Comparison of ENCODE assay signal across 19 mouse cellular contexts in the genomic region with DNA sequence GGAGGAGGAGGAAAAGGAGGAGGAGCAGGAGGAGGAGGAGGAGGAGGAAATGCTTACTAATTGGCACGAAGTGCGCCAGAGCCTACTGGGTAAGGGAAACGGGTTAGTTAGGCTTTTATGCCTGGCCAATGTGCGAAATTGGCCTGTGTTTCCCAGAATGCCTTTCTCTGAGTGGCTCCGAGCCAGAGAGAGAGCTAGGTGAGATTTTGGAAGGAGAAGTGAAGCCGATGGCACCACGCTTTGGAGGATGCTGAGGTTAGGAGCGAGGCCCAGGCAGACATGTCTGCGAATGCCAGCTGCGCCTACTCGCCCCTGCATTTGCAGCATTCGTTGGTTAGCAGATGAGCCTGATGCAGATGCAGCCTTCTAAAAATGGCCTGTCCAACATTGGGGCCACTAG. TPM values are rescaled to one million over a fixed set of nuclear protein-coding genes. Genes with fewer than 3 reads are reported as not detected.
A peak's percentile ranks its signal among the peaks of the same experiment; 100 is the strongest.
DNase-seq lines count a peak whose midpoint lies in the region; ATAC-seq and TF ChIP-seq lines count a peak whose summit lies in the region.
"Had no signal": no experiment of that assay in that cellular context is flagged by ENCODE, and none has a peak within 500 bp of the region (broad histone marks: within the 10 kb centered on the region; RNA-seq: fewer than 3 reads in every experiment).

No protein-coding gene starts in this region.

- H3K27me3 ChIP-seq in forebrain, embryonic 14.5 days (replicated peaks; ENCODE audit: control insufficient read depth, insufficient read depth, low read length), result no peaks in the 10 kb centered on the region
- H3K27me3 ChIP-seq in forebrain, postnatal 0 days (ENCODE audit: insufficient read depth, low read length), result no peaks in the 10 kb centered on the region
- no peaks in the 10 kb centered on the region for H3K27me3 ChIP-seq in midbrain, postnatal 0 days (ENCODE audit: insufficient read depth, low read length)
- no peaks in the 10 kb centered on the region for H3K27me3 ChIP-seq in midbrain, embryonic 10.5 days (ENCODE audit: low read depth, poor library complexity, severe bottlenecking)
- H3K27me3 ChIP-seq: forebrain, embryonic 12.5 days; liver, embryonic 13.5 days; midbrain, embryonic 15.5 days had no signal

- no peak overlapping the region for H3K4me3 ChIP-seq in forebrain, embryonic 14.5 days (ENCODE audit: low read depth, low read length)
- H3K4me3 ChIP-seq in forebrain, postnatal 0 days (ENCODE audit: low read depth, low read length), result no peak overlapping the region
- H3K4me3 ChIP-seq in midbrain, postnatal 0 days (ENCODE audit: low read depth, low read length), result no peak overlapping the region
- no peak overlapping the region for H3K4me3 ChIP-seq in midbrain, embryonic 10.5 days
- H3K4me3 ChIP-seq: forebrain, embryonic 12.5 days; liver, embryonic 13.5 days; midbrain, embryonic 15.5 days had no signal

- no peak overlapping the region for H3K27ac ChIP-seq in forebrain, embryonic 14.5 days (ENCODE audit: low read depth, low read length)
- H3K27ac ChIP-seq in forebrain, postnatal 0 days (ENCODE audit: low read depth, low read length), result no peak overlapping the region
- no peak overlapping the region for H3K27ac ChIP-seq in midbrain, postnatal 0 days (ENCODE audit: low read depth, low read length)
- H3K27ac ChIP-seq in midbrain, embryonic 10.5 days (replicated peaks), result no peak overlapping the region
- H3K27ac ChIP-seq: forebrain, embryonic 12.5 days; liver, embryonic 13.5 days; midbrain, embryonic 15.5 days had no signal

- H3K9ac ChIP-seq in forebrain, embryonic 14.5 days (ENCODE audit: low read length), result no peak overlapping the region
- H3K9ac ChIP-seq in forebrain, postnatal 0 days, result no peak overlapping the region
- H3K9ac ChIP-seq in midbrain, postnatal 0 days (replicated peaks; ENCODE audit: low read length, poor library complexity, severe bottlenecking), result no peak overlapping the region
- H3K9ac ChIP-seq: forebrain, embryonic 12.5 days; liver, embryonic 13.5 days; midbrain, embryonic 15.5 days had no signal

- H3K4me1 ChIP-seq in forebrain, embryonic 14.5 days (ENCODE audit: control insufficient read depth, insufficient read depth, low read length), result no peaks in the 10 kb centered on the region
- no peaks in the 10 kb centered on the region for H3K4me1 ChIP-seq in forebrain, postnatal 0 days (ENCODE audit: insufficient read depth)
- no peaks in the 10 kb centered on the region for H3K4me1 ChIP-seq in midbrain, postnatal 0 days (ENCODE audit: insufficient read depth, low read length)
- no peaks in the 10 kb centered on the region for H3K4me1 ChIP-seq in midbrain, embryonic 10.5 days
- H3K4me1 ChIP-seq: forebrain, embryonic 12.5 days; liver, embryonic 13.5 days; midbrain, embryonic 15.5 days had no signal

- no peak for TF ChIP-seq CTCF in forebrain, postnatal 0 days (IDR thresholded peaks at IDR 0.05; ENCODE audit: low read depth)
- TF ChIP-seq CTCF in midbrain, postnatal 0 days (IDR thresholded peaks at IDR 0.05), result no peak

- H3K4me2 ChIP-seq in forebrain, embryonic 14.5 days (ENCODE audit: low read length), result no peak overlapping the region
- H3K4me2 ChIP-seq in forebrain, postnatal 0 days (ENCODE audit: low read depth), result no peak overlapping the region
- no peak overlapping the region for H3K4me2 ChIP-seq in midbrain, postnatal 0 days (ENCODE audit: low read depth, low read length, poor library complexity, severe bottlenecking)
- H3K4me2 ChIP-seq: forebrain, embryonic 12.5 days; liver, embryonic 13.5 days; midbrain, embryonic 15.5 days had no signal

- H3K36me3 ChIP-seq in forebrain, embryonic 14.5 days (ENCODE audit: control insufficient read depth, insufficient read depth, low read length), result no peaks in the 10 kb centered on the region
- H3K36me3 ChIP-seq in forebrain, postnatal 0 days (ENCODE audit: insufficient read depth), result no peaks in the 10 kb centered on the region
- no peaks in the 10 kb centered on the region for H3K36me3 ChIP-seq in midbrain, postnatal 0 days (ENCODE audit: insufficient read depth, low read length)
- H3K36me3 ChIP-seq in midbrain, embryonic 10.5 days, result no peaks in the 10 kb centered on the region
- H3K36me3 ChIP-seq: forebrain, embryonic 12.5 days; liver, embryonic 13.5 days; midbrain, embryonic 15.5 days had no signal

- H3K9me3 ChIP-seq in forebrain, embryonic 14.5 days (replicated peaks; ENCODE audit: control insufficient read depth, low read length), result no peaks in the 10 kb centered on the region
- H3K9me3 ChIP-seq in forebrain, postnatal 0 days (ENCODE audit: low read length), result no peaks in the 10 kb centered on the region
- H3K9me3 ChIP-seq in midbrain, postnatal 0 days (ENCODE audit: low read length), result no peaks in the 10 kb centered on the region
- no peaks in the 10 kb centered on the region for H3K9me3 ChIP-seq in midbrain, embryonic 10.5 days (replicated peaks)
- H3K9me3 ChIP-seq: forebrain, embryonic 12.5 days; liver, embryonic 13.5 days; midbrain, embryonic 15.5 days had no signal

- WGBS in forebrain, embryonic 14.5 days, result 64% methylated on average over 12 of the region's 12 CpGs
- 70% methylated on average over 12 of the region's 12 CpGs for WGBS in forebrain, postnatal 0 days
- 78% methylated on average over 12 of the region's 12 CpGs for WGBS in midbrain, postnatal 0 days
- WGBS in midbrain, embryonic 10.5 days, result 93% methylated on average over 12 of the region's 12 CpGs

- ATAC-seq in forebrain, embryonic 14.5 days, result peak; percentile 23; the same call in 1 of the 2 replicates
- no peak for ATAC-seq in forebrain, postnatal 0 days
- ATAC-seq in midbrain, postnatal 0 days (ENCODE audit: low FRiP score), result no peak
- ATAC-seq: midbrain, embryonic 15.5 days had no signal

- peak; percentile 58 for DNase-seq in forebrain, embryonic 14.5 days (ENCODE audit: low spot score)
- DNase-seq in forebrain, postnatal 0 days, result no peak
- peak; percentile 45 for DNase-seq in midbrain, postnatal 0 days (ENCODE audit: low spot score)
- DNase-seq in midbrain, embryonic 10.5 days (ENCODE audit: low spot score), result no peak
- DNase-seq in layer of hippocampus, postnatal 14 days (ENCODE audit: low spot score in 2 of 2), result peak; percentile 33 to 56
- peak; percentile 36 to 43 for DNase-seq in right cerebral cortex, postnatal 36 days (ENCODE audit: low spot score in 2 of 2)
- no peak for DNase-seq in kidney, postnatal 25 days
- DNase-seq in lung, adult 18-20 months, result no peak
- DNase-seq: B cell, adult 2 months; heart, postnatal 14 days; kidney, postnatal 4 days; liver, embryonic 13.5 days; lung, postnatal 36 days; spleen, adult 18-20 months had no signal

RNA-seq across cellular contexts. Expression of a gene that starts 18.2 kb away (rescaled TPM):
- 0.41 TPM in 1 of 2 replicates, not detected in the other for polyA plus RNA-seq in forebrain, embryonic 14.5 days (2014; fragmentation: Nextera tagmentation; extraction: Ambion mirVana)
- 0.19 TPM in 1 of 2 replicates, not detected in the other for total RNA-seq in forebrain, postnatal 0 days (2014; rRNA removed)
- polyA plus RNA-seq in forebrain, postnatal 0 days (2015; fragmentation: Nextera tagmentation; extraction: Ambion mirVana), result 0.10 and 0.27 TPM in 2 replicates
- 0.11 TPM in 1 of 2 replicates, not detected in the other for total RNA-seq in midbrain, postnatal 0 days (2014; rRNA removed)
- polyA plus RNA-seq in midbrain, postnatal 0 days (2015; fragmentation: Nextera tagmentation; extraction: Ambion mirVana), result 0.05 TPM in 1 of 2 replicates, not detected in the other
- polyA plus RNA-seq in midbrain, embryonic 10.5 days (2016; fragmentation: Nextera tagmentation; extraction: Ambion mirVana), result 0.40 and 1.00 TPM in 2 replicates
- total RNA-seq in layer of hippocampus, postnatal 14 days (2021), result under 1 TPM; 0.14 to 0.30 TPM
- total RNA-seq: MEL had no signal
- polyA plus RNA-seq: neural tube, embryonic 14.5 days had no signal

RNA-seq across cellular contexts. Expression of a gene that starts 56.3 kb away (rescaled TPM):
- not detected in 2 replicates for polyA plus RNA-seq in forebrain, embryonic 14.5 days (2014; fragmentation: Nextera tagmentation; extraction: Ambion mirVana)
- not detected in 2 replicates for total RNA-seq in forebrain, postnatal 0 days (2014; rRNA removed)
- not detected in 2 replicates for polyA plus RNA-seq in forebrain, postnatal 0 days (2015; fragmentation: Nextera tagmentation; extraction: Ambion mirVana)
- total RNA-seq in midbrain, postnatal 0 days (2014; rRNA removed), result not detected in 2 replicates
- not detected in 2 replicates for polyA plus RNA-seq in midbrain, postnatal 0 days (2015; fragmentation: Nextera tagmentation; extraction: Ambion mirVana)
- not detected in 2 replicates for polyA plus RNA-seq in midbrain, embryonic 10.5 days (2016; fragmentation: Nextera tagmentation; extraction: Ambion mirVana)
- total RNA-seq in layer of hippocampus, postnatal 14 days (2021), result not detected
- total RNA-seq: granulocyte monocyte progenitor cell, adult 5-6 weeks; heart, postnatal 14 days; MEL had no signal
- polyA plus RNA-seq: forebrain, embryonic 12.5 days; midbrain, embryonic 15.5 days; neural tube, embryonic 14.5 days had no signal

Comparison
In these comparisons a context has a peak if more than half of its experiments do, and no peak if none do; other contexts are left out.
1. DNase-seq: peak in forebrain, embryonic 14.5 days (single experiment), midbrain, postnatal 0 days (single experiment), layer of hippocampus, postnatal 14 days (2 of 2) and right cerebral cortex, postnatal 36 days (2 of 2); none in forebrain, postnatal 0 days (single experiment), midbrain, embryonic 10.5 days (single experiment), kidney, postnatal 25 days (0 of 2) and lung, adult 18-20 months (0 of 2).